Mouse (Mus musculus): ENCODE data around the gene Clk1. TPM values are rescaled to one million over a fixed set of nuclear protein-coding genes. Genes with fewer than 3 reads are reported as not detected.

The Clk1 gene
- polyA plus RNA-seq (2012; rRNA removed; ENCODE audit: low replicate concordance), result 34.1 and 79.6 TPM in 2 replicates

GRCm38 (mm10) chr1:58423371-58424248, at the start of gene Clk1:
Clk1 (minus strand) TSS chr1:58424066.

GRCm38 (mm10) chr1:58445143-58445722, 21.4 kb upstream of the Clk1 start, which contains the start of the genes Nif3l1 and Ppil3:
Nif3l1 (plus strand) TSS chr1:58445151.
Ppil3 (minus strand) TSS chr1:58445486.

GRCm38 (mm10) chr1:58392652-58393283, 31.1 kb downstream of the Clk1 start, which contains the start of gene Bzw1:
Bzw1 (plus strand) TSS chr1:58392898.

Other genes starting within 250 kb of the Clk1 start
- gene Aox4, start 213.7 kb downstream of the Clk1 start, polyA plus RNA-seq (2012; rRNA removed; ENCODE audit: low replicate concordance), result 0.46 TPM in 1 of 2 replicates, not detected in the other
- 0.03 TPM in 1 of 2 replicates, not detected in the other for gene Aox2, start 145.7 kb downstream of the Clk1 start, polyA plus RNA-seq (2012; rRNA removed; ENCODE audit: low replicate concordance)
- 16.4 and 29.5 TPM in 2 replicates for gene Bzw1, start 31.2 kb downstream of the Clk1 start, polyA plus RNA-seq (2012; rRNA removed; ENCODE audit: low replicate concordance)
- 11.1 and 23.2 TPM in 2 replicates for gene Nif3l1, start 21.1 kb upstream of the Clk1 start, polyA plus RNA-seq (2012; rRNA removed; ENCODE audit: low replicate concordance)
- gene Ppil3, start 21.4 kb upstream of the Clk1 start, polyA plus RNA-seq (2012; rRNA removed; ENCODE audit: low replicate concordance), result 12.8 and 34.1 TPM in 2 replicates
- 10.4 and 17.2 TPM in 2 replicates for gene Orc2, start 81.0 kb upstream of the Clk1 start, polyA plus RNA-seq (2012; rRNA removed; ENCODE audit: low replicate concordance)
- gene Fam126b, start 162.3 kb upstream of the Clk1 start, polyA plus RNA-seq (2012; rRNA removed; ENCODE audit: low replicate concordance), result 1.8 and 6.9 TPM in 2 replicates
- 34.9 and 87.2 TPM in 2 replicates for gene Ndufb3, start 162.3 kb upstream of the Clk1 start, polyA plus RNA-seq (2012; rRNA removed; ENCODE audit: low replicate concordance)

Measured in mammary gland, adult 2 months (tissue).